Mouse (Mus musculus): ENCODE data around the gene Ube2cbp. TPM values are rescaled to one million over a fixed set of nuclear protein-coding genes. Genes with fewer than 3 reads are reported as not detected.

The Ube2cbp gene
- polyA plus RNA-seq, 1 experiment, result 1.1 TPM

DNA sequence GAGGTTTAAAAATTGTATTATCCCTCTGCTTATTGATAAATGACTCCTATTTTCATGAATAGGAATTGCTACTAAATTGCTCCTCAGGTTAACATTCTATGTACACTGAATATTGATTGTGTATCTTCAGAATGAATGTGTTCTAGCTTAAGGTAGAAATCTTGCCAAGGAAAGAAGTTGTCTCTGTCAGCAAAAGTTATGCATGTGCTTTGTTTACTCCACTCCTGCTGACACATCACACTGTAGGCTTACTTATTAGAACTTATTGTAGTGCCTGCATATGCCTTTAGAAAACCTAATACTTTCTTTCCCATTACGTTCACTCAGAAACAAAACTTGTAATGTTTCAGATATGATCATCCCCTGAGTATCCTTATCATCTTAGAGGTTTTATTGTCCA, 17.5 kb upstream of the Ube2cbp start:
- Histone ChIP-seq H3K4me1 (ENCODE audit: control insufficient read depth, insufficient read depth, insufficient read length, low read length) (no peaks in the 10 kb centered on the region; the same call in 1 of the 2 replicates), H3K27ac (ENCODE audit: insufficient read depth, low read depth, low read length) (no peak overlapping the region), H3K36me3 (ENCODE audit: control insufficient read depth, insufficient read depth, low read length) (peaks cover 1% of the 10 kb centered on the region; the same call in 1 of the 2 replicates), H3K4me3 (ENCODE audit: low read depth, low read length) (no peak overlapping the region), H3K27me3 (ENCODE audit: control insufficient read depth, insufficient read depth, low read length) (no peaks in the 10 kb centered on the region)
- WGBS, result 85% methylated on average over 1 of the region's 1 CpGs
- TF ChIP-seq CTCF (IDR thresholded peaks at IDR 0.05; ENCODE audit: extremely low read depth, insufficient read length, insufficient replicate concordance, low read depth, low read length), result no peak
- no peak for TF ChIP-seq POLR2A (IDR thresholded peaks at IDR 0.05; ENCODE audit: low read depth, low read length)

DNA sequence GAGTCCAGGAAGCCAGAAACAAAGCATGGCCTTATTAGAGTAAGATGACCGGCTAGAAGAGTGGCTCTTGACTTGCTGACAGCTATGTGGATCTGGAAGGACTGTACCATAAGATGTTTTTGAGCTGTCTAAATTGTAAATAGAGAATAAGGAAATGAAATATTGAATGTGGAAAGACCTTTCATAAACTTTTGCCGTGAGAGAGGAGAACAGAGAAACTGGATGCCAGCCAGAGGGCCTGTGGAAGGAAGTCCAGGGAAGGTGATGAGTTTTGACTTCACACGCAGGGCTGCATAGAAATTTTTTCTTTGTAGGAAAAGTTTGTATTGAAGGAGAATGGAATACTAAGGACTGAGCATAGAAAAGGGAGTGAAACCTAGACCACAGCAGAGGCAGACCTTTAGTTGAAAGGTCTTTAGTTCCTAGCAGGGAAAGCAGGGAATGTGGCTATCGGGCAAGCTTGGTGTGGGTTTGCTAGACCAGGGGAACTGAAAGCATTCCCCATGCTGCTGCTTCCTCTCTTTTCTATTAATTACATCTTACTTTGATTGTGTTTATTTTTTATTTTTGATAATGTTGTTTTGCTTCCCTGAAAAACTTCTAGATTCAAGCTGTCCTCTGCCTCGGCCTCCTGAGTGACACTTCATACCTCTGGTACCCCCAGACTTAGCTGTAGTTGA, 13.8 kb upstream of the Ube2cbp start:
- Histone ChIP-seq H3K27ac (ENCODE audit: insufficient read depth, low read depth, low read length) (no peak overlapping the region), H3K27me3 (ENCODE audit: control insufficient read depth, insufficient read depth, low read length) (no peaks in the 10 kb centered on the region), H3K4me3 (ENCODE audit: low read depth, low read length) (no peak overlapping the region), H3K4me1 (ENCODE audit: control insufficient read depth, insufficient read depth, insufficient read length, low read length) (no peaks in the 10 kb centered on the region; the same call in 1 of the 2 replicates), H3K36me3 (ENCODE audit: control insufficient read depth, insufficient read depth, low read length) (no peaks in the 10 kb centered on the region)
- TF ChIP-seq POLR2A (IDR thresholded peaks at IDR 0.05; ENCODE audit: low read depth, low read length), result no peak
- TF ChIP-seq CTCF (IDR thresholded peaks at IDR 0.05; ENCODE audit: extremely low read depth, insufficient read length, insufficient replicate concordance, low read depth, low read length), result no peak
- WGBS, result 64% methylated on average over 5 of the region's 5 CpGs

DNA sequence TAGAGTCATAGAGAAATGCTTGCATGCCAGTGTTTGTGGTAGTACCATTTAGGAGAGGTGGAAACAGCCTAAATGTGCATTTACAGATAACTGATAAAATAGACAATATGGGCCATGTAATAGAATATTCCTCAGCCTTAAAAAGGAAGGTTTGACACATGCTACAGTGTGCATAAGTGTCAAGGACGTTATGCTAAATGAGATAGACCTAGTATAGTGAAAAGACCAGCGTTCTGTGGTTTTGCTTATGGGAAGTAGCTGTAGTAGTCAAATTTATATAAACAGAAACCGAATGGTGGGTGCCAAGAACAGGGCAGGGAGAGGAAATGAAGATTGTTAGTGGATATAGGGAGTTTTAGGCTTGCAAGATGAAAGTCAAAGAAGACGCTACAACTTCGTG, 12.0 kb upstream of the Ube2cbp start:
- WGBS, result 61% methylated on average over 5 of the region's 5 CpGs
- Histone ChIP-seq H3K27me3 (ENCODE audit: control insufficient read depth, insufficient read depth, low read length) (no peaks in the 10 kb centered on the region), H3K27ac (ENCODE audit: insufficient read depth, low read depth, low read length) (no peak overlapping the region), H3K4me1 (ENCODE audit: control insufficient read depth, insufficient read depth, insufficient read length, low read length) (no peaks in the 10 kb centered on the region; the same call in 1 of the 2 replicates), H3K36me3 (ENCODE audit: control insufficient read depth, insufficient read depth, low read length) (no peaks in the 10 kb centered on the region), H3K4me3 (ENCODE audit: low read depth, low read length) (no peak overlapping the region)
- TF ChIP-seq CTCF (IDR thresholded peaks at IDR 0.05; ENCODE audit: extremely low read depth, insufficient read length, insufficient replicate concordance, low read depth, low read length), result no peak

DNA sequence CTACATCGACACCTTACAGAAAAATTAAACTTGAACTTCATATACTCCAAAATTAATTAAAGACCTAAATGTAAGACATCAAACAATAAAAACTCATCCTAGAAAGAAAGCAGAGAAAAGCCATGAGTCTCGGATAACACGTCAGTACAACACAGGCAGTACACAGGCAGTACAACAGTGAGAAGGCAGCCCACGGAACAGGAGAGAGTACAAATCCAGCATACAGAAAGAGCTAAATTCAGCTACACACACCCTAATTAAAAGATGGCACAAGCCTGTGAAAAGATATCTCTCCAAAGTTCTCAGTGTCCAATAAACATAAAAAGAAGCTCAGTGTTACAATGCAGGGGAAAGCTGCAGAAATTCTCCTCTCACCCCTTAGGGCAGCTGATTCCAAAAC, 11.2 kb upstream of the Ube2cbp start:
- 94% methylated on average over 4 of the region's 4 CpGs for WGBS
- no peaks in the 10 kb centered on the region for H3K27me3 ChIP-seq (ENCODE audit: control insufficient read depth, insufficient read depth, low read length)
- H3K4me1 ChIP-seq (ENCODE audit: control insufficient read depth, insufficient read depth, insufficient read length, low read length), result no peaks in the 10 kb centered on the region; the same call in 1 of the 2 replicates
- no peak overlapping the region for H3K27ac ChIP-seq (ENCODE audit: insufficient read depth, low read depth, low read length)
- TF ChIP-seq CTCF (IDR thresholded peaks at IDR 0.05; ENCODE audit: extremely low read depth, insufficient read length, insufficient replicate concordance, low read depth, low read length) (no peak), POLR2A (IDR thresholded peaks at IDR 0.05; ENCODE audit: low read depth, low read length) (no peak)
- no peak overlapping the region for H3K4me3 ChIP-seq (ENCODE audit: low read depth, low read length)
- no peaks in the 10 kb centered on the region for H3K36me3 ChIP-seq (ENCODE audit: control insufficient read depth, insufficient read depth, low read length)

GRCm38 (mm10) chr9:86466990-86467870, 2.5 kb upstream of the Ube2cbp start, which contains the start of gene Dop1a:
TSS of gene Dop1a (plus strand) at chr9:86467154.
- H3K4me3 ChIP-seq (ENCODE audit: low read depth, low read length), result peak within 1 kb of the TSS; percentile 96
- under 1% methylated on average over 87 of the region's 93 CpGs for WGBS
- H3K27ac ChIP-seq (ENCODE audit: insufficient read depth, low read depth, low read length), result peak within 1 kb of the TSS; percentile 92
- no peaks in the 10 kb centered on the region for H3K27me3 ChIP-seq (ENCODE audit: control insufficient read depth, insufficient read depth, low read length)
- H3K4me1 ChIP-seq (ENCODE audit: control insufficient read depth, insufficient read depth, insufficient read length, low read length), result peaks cover 2% of the 10 kb centered on the region; the same call in 1 of the 2 replicates
- H3K36me3 ChIP-seq (ENCODE audit: control insufficient read depth, insufficient read depth, low read length), result no peaks in the 10 kb centered on the region
- peak; percentile 86 for TF ChIP-seq CTCF (IDR thresholded peaks at IDR 0.05; ENCODE audit: extremely low read depth, insufficient read length, insufficient replicate concordance, low read depth, low read length)
- TF ChIP-seq POLR2A (IDR thresholded peaks at IDR 0.05; ENCODE audit: low read depth, low read length), result peak; percentile 62

GRCm38 (mm10) chr9:86453626-86454025, 11.1 kb downstream of the Ube2cbp start:
- H3K4me3 ChIP-seq (ENCODE audit: low read depth, low read length), result no peak overlapping the region
- 61% methylated on average over 3 of the region's 3 CpGs for WGBS
- no peaks in the 10 kb centered on the region for H3K36me3 ChIP-seq (ENCODE audit: control insufficient read depth, insufficient read depth, low read length)
- H3K27me3 ChIP-seq (ENCODE audit: control insufficient read depth, insufficient read depth, low read length), result no peaks in the 10 kb centered on the region
- TF ChIP-seq POLR2A (IDR thresholded peaks at IDR 0.05; ENCODE audit: low read depth, low read length) (no peak), CTCF (IDR thresholded peaks at IDR 0.05; ENCODE audit: extremely low read depth, insufficient read length, insufficient replicate concordance, low read depth, low read length) (no peak)
- no peak overlapping the region for H3K27ac ChIP-seq (ENCODE audit: insufficient read depth, low read depth, low read length)
- no peaks in the 10 kb centered on the region for H3K4me1 ChIP-seq (ENCODE audit: control insufficient read depth, insufficient read depth, insufficient read length, low read length)

DNA sequence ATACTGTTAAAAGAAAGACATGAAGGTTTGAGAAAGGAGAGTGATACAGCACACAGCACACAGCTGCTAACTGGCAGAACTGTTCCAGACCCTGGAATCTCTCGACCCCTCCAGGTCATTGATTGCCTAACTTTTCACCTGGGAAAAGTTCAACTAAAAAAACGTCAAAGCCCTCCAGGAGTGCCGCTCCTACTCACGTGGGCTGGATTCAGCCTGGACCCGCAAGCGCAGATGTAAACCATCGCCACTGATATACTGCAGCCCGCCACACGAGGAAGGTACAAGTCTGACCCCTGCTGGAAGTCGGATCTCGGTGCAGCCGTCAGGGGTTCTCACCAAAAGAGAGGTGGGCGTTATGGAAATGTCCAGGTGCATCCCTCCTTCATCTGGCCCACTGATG, 13.1 kb downstream of the Ube2cbp start:
- Histone ChIP-seq H3K4me3 (ENCODE audit: low read depth, low read length) (no peak overlapping the region), H3K27ac (ENCODE audit: insufficient read depth, low read depth, low read length) (no peak overlapping the region), H3K36me3 (ENCODE audit: control insufficient read depth, insufficient read depth, low read length) (no peaks in the 10 kb centered on the region), H3K4me1 (ENCODE audit: control insufficient read depth, insufficient read depth, insufficient read length, low read length) (no peaks in the 10 kb centered on the region), H3K27me3 (ENCODE audit: control insufficient read depth, insufficient read depth, low read length) (no peaks in the 10 kb centered on the region)
- WGBS, result 3% methylated on average over 13 of the region's 13 CpGs
- TF ChIP-seq POLR2A (IDR thresholded peaks at IDR 0.05; ENCODE audit: low read depth, low read length) (no peak), CTCF (IDR thresholded peaks at IDR 0.05; ENCODE audit: extremely low read depth, insufficient read length, insufficient replicate concordance, low read depth, low read length) (peak; percentile 68; the same call in 1 of the 2 replicates)

All from small intestine, adult 2 months (tissue).